Mouse (Mus musculus) heart, embryonic 14.5 days (tissue): ENCODE measurements around the gene Tet3. TPM values are rescaled to one million over a fixed set of nuclear protein-coding genes. Genes with fewer than 3 reads are reported as not detected.

Experiments used
- ATAC-seq: fragments of 200-750 bp; cut with Nextera tagmentation; 2 replicates; pipeline ENCODE4 v1.8.0; 2017; ENCODE audit warnings: low read depth, moderate TSS enrichment; ENCODE audit not compliant: insufficient number of reproducible peaks, insufficient read depth, low FRiP score
- H3K27ac ChIP-seq, 2 experiments: fragments of 200-500 bp in 1 of 2; fragments of 300-500 bp in 1 of 2; sonication (generic) in 1 of 2; replicated peaks in 1 of 2; 2 replicates each; pipeline ENCODE4 v1.5.1; 2012 to 2014; ENCODE audit warnings: low read depth in 2 of 2, low read length in 2 of 2, control low read depth in 1 of 2, mild to moderate bottlenecking in 1 of 2, mixed read lengths in 1 of 2; ENCODE audit not compliant: control insufficient read depth in 1 of 2, insufficient read depth in 1 of 2
- H3K27me3 ChIP-seq: fragments of 300-500 bp; sonication (generic); 2 replicates; pipeline ENCODE4 v1.6.1; 2014; ENCODE audit warnings: mild to moderate bottlenecking, low read length, control low read depth; ENCODE audit not compliant: control insufficient read depth, insufficient read depth
- H3K36me3 ChIP-seq: fragments of 300-500 bp; sonication (generic); 2 replicates; pipeline ENCODE4 v1.6.1; 2014; ENCODE audit warnings: mild to moderate bottlenecking, control low read depth, low read length, mixed read lengths; ENCODE audit not compliant: control insufficient read depth, insufficient read depth
- H3K4me1 ChIP-seq, 2 experiments: fragments of 200-500 bp in 1 of 2; fragments of 300-500 bp in 1 of 2; sonication (generic) in 1 of 2; 2 replicates each; pipeline ENCODE4 v1.6.1; 2012 to 2014; ENCODE audit warnings: low read length in 2 of 2, control low read depth in 1 of 2, mixed read lengths in 1 of 2; ENCODE audit not compliant: control insufficient read depth in 2 of 2, insufficient read depth in 2 of 2
- H3K4me2 ChIP-seq: fragments of 300-500 bp; sonication (generic); 2 replicates; pipeline ENCODE4 v1.6.1; 2014; ENCODE audit warnings: mild to moderate bottlenecking, low read length
- H3K4me3 ChIP-seq, 2 experiments: fragments of 200-500 bp in 1 of 2; fragments of 300-500 bp in 1 of 2; sonication (generic) in 1 of 2; 2 replicates each; pipeline ENCODE4 v1.5.1; 2012 to 2014; ENCODE audit warnings: low read length in 2 of 2, mild to moderate bottlenecking in 2 of 2, control low read depth in 1 of 2, low read depth in 1 of 2, moderate library complexity in 1 of 2; ENCODE audit not compliant: control insufficient read depth in 1 of 2, insufficient read depth in 1 of 2
- H3K9ac ChIP-seq: fragments of 300-500 bp; sonication (generic); 2 replicates; pipeline ENCODE4 v1.6.1; 2014; ENCODE audit warnings: mild to moderate bottlenecking, low read length
- H3K9me3 ChIP-seq: fragments of 300-500 bp; sonication (generic); 2 replicates; pipeline ENCODE4 v1.6.1; 2016; ENCODE audit warnings: low read length, control low read depth; ENCODE audit not compliant: control insufficient read depth
- WGBS: fragments of 180-500 bp; shearing (Covaris S2); extraction: QIAGEN DNeasy Blood & Tissue Kit; methylation state at CpG from one replicate; pipeline ENCODE4 v1.1.7; 2014; 5-methylcytosine and 5-hydroxymethylcytosine counted together
- polyA plus RNA-seq: library from polyadenylated mRNA; unstranded; fragments of >200 nt; fragmentation: Nextera tagmentation; extraction: Ambion mirVana; gene quantifications from 2 replicates; pipeline ENCODE4 v1.2.1, GENCODE M21; 2014

Gene Tet3
- polyA plus RNA-seq, 1 experiment from 2014 or later, result 28.9 TPM

GRCm38 (mm10) chr6:83417531-83417930, 41.4 kb downstream of the Tet3 start:
- H3K4me3 ChIP-seq, result no peak overlapping the region
- peaks cover 22 to 64% of the 10 kb centered on the region in 2 experiments for H3K4me1 ChIP-seq
- peaks cover 28% of the 10 kb centered on the region for H3K36me3 ChIP-seq
- WGBS, result 85% methylated on average over 3 of the region's 3 CpGs
- H3K27ac ChIP-seq, result no peak overlapping the region
- ATAC-seq, result no peak
- H3K9me3 ChIP-seq, result no peaks in the 10 kb centered on the region
- H3K4me2 ChIP-seq, result no peak overlapping the region
- H3K27me3 ChIP-seq, result no peaks in the 10 kb centered on the region
- no peak overlapping the region for H3K9ac ChIP-seq

DNA sequence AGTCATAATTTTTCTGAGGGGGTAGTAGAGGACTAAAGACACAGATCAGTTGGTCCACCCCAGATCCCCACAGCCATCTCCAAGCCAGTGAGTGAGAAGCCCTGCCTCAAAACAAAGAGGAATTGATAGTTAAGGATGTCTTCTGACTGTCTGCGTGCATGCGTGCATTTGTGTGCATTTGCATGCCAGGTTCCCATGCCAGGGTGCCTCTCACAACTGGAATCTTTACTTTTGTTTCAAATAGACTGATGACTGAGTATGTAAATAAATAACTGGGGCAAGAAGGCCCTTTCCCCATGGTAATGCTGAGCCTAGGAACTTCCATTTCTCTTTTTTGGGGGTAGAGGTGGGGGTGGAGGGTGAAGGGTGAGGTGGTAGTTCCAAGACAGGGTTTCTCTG, 41.8 kb downstream of the Tet3 start:
- Histone ChIP-seq H3K4me3 (no peak overlapping the region), H3K9ac (no peak overlapping the region), H3K27ac (no peak overlapping the region), H3K27me3 (no peaks in the 10 kb centered on the region), H3K36me3 (peaks cover 28% of the 10 kb centered on the region), H3K4me2 (no peak overlapping the region), H3K9me3 (no peaks in the 10 kb centered on the region), H3K4me1 (peaks cover 18 to 63% of the 10 kb centered on the region in 2 experiments)
- WGBS, result 92% methylated on average over 2 of the region's 2 CpGs
- no peak for ATAC-seq

- H3K4me3 ChIP-seq, result no peak overlapping the region
- WGBS, result 81% methylated on average over 3 of the region's 3 CpGs
- no peak overlapping the region; the same call in 1 of the 2 replicates for H3K9ac ChIP-seq
- peak overlapping the region in 1 of 2 experiments; percentile 33; a peak in 1 of 4 replicates for H3K27ac ChIP-seq
- no peaks in the 10 kb centered on the region for H3K27me3 ChIP-seq
- peaks cover 17 to 63% of the 10 kb centered on the region in 2 experiments for H3K4me1 ChIP-seq
- peak; percentile 51; the same call in 1 of the 2 replicates for ATAC-seq
- no peaks in the 10 kb centered on the region for H3K9me3 ChIP-seq
- H3K4me2 ChIP-seq, result no peak overlapping the region
- peaks cover 24% of the 10 kb centered on the region for H3K36me3 ChIP-seq
These were observed 42.4 kb downstream of the Tet3 start for GRCm38 (mm10) chr6:83416261-83417103.

- H3K36me3 ChIP-seq, result peaks cover 13% of the 10 kb centered on the region; the same call in 1 of the 2 replicates
- H3K9me3 ChIP-seq, result no peaks in the 10 kb centered on the region
- H3K9ac ChIP-seq, result no peak overlapping the region; the same call in 1 of the 2 replicates
- WGBS, result 82% methylated on average over 12 of the region's 12 CpGs
- ATAC-seq, result no peak
- peaks cover 24 to 72% of the 10 kb centered on the region in 2 experiments for H3K4me1 ChIP-seq
- no peak overlapping the region for H3K4me3 ChIP-seq
- H3K4me2 ChIP-seq, result no peak overlapping the region
- H3K27ac ChIP-seq, result no peak overlapping the region
- H3K27me3 ChIP-seq, result no peaks in the 10 kb centered on the region
These were observed 43.4 kb downstream of the Tet3 start for GRCm38 (mm10) chr6:83415356-83415940.

GRCm38 (mm10) chr6:83414601-83415355, 44.1 kb downstream of the Tet3 start:
- Histone ChIP-seq H3K9me3 (no peaks in the 10 kb centered on the region), H3K36me3 (peaks cover 14% of the 10 kb centered on the region), H3K4me1 (peaks cover 25 to 78% of the 10 kb centered on the region in 2 experiments), H3K4me3 (no peak overlapping the region), H3K27me3 (no peaks in the 10 kb centered on the region), H3K4me2 (no peak overlapping the region), H3K9ac (no peak overlapping the region), H3K27ac (no peak overlapping the region)
- ATAC-seq, result no peak
- WGBS, result 85% methylated on average over 9 of the region's 9 CpGs

DNA sequence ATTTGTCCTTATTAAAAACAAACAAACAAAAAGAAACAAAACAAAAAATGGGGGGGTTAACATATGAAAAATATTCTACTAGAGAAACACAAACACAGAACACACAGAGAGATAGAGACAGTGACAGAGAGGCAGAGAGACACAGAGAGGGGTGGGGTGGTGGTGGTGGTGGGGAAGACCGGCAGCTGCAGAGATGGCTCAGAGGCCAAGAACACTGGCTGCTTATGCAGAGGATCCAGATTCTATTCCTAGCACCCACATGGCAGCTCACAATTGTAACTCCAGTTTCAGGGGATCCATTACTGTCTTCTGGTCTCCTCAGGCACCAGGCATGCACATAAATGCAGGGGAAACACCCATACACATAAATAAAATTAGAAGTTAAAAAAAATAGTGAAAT, 45.2 kb downstream of the Tet3 start:
- no peak for ATAC-seq
- no peak overlapping the region for H3K9ac ChIP-seq
- peaks cover 25 to 80% of the 10 kb centered on the region in 2 experiments for H3K4me1 ChIP-seq
- no peak overlapping the region for H3K4me3 ChIP-seq
- WGBS, result 57% methylated on average over 1 of the region's 1 CpGs
- peaks cover 20% of the 10 kb centered on the region for H3K36me3 ChIP-seq
- no peak overlapping the region for H3K4me2 ChIP-seq
- no peak overlapping the region for H3K27ac ChIP-seq
- no peaks in the 10 kb centered on the region for H3K27me3 ChIP-seq
- H3K9me3 ChIP-seq, result no peaks in the 10 kb centered on the region

- Histone ChIP-seq H3K27ac (no peak overlapping the region), H3K27me3 (no peaks in the 10 kb centered on the region), H3K9me3 (no peaks in the 10 kb centered on the region), H3K36me3 (peaks cover 26% of the 10 kb centered on the region), H3K4me2 (no peak overlapping the region), H3K4me3 (no peak overlapping the region), H3K9ac (no peak overlapping the region), H3K4me1 (peaks cover 25 to 76% of the 10 kb centered on the region in 2 experiments)
- ATAC-seq, result no peak
- WGBS, result 35% methylated on average over 5 of the region's 5 CpGs
These were observed 46.0 kb downstream of the Tet3 start for GRCm38 (mm10) chr6:83412854-83413401.
